ENCODE assay signal across 8 mouse cellular contexts in genomic region chr1:164247442-164247841, GRCm38 (mm10). TPM values are rescaled to one million over a fixed set of nuclear protein-coding genes. Genes with fewer than 3 reads are reported as not detected.
A peak's percentile ranks its signal among the peaks of the same experiment; 100 is the strongest.
DNase-seq lines count a peak whose midpoint lies in the region; ATAC-seq and TF ChIP-seq lines count a peak whose summit lies in the region.

No protein-coding gene starts in this region.

- peak; percentile 26 for DNase-seq in cerebellum, adult 9-10 months
- no peak for DNase-seq in cerebellum, postnatal 36 days
- no peak for DNase-seq in lung, postnatal 25 days (ENCODE audit: low spot score)
- no peak for DNase-seq in left cerebral cortex, postnatal 4 days
- DNase-seq in layer of hippocampus, postnatal 25 days (ENCODE audit: extremely low spot score in 1 of 2, low spot score in 1 of 2): no peak

- no peak for ATAC-seq in lung, embryonic 16.5 days (ENCODE audit: low read depth)
- no peak for ATAC-seq in limb, embryonic 12.5 days (ENCODE audit: insufficient number of reproducible peaks, insufficient read depth, low FRiP score, low TSS enrichment, low read depth)

- H3K4me3 ChIP-seq in lung, embryonic 16.5 days (ENCODE audit: low read length): peak overlapping the region; percentile 83; the same call in 1 of the 2 replicates
- no peak overlapping the region for H3K4me3 ChIP-seq in limb, embryonic 12.5 days (replicated peaks)
- 0 out of 2 replicates have a peak overlapping the region, but pooled peaks have one; percentile 44 for H3K4me3 ChIP-seq in small intestine, adult 2 months (ENCODE audit: low read depth, low read length)

- no peaks in the 10 kb centered on the region for H3K9me3 ChIP-seq in lung, embryonic 16.5 days (ENCODE audit: control insufficient read depth, low read length)
- H3K9me3 ChIP-seq in limb, embryonic 12.5 days: no peaks in the 10 kb centered on the region

- no peak for TF ChIP-seq POLR2A in small intestine, adult 2 months (IDR thresholded peaks at IDR 0.05; ENCODE audit: low read depth, low read length)

- no peaks in the 10 kb centered on the region for H3K27me3 ChIP-seq in lung, embryonic 16.5 days (ENCODE audit: control insufficient read depth, insufficient read depth, low read depth, low read length)
- 0 out of 2 replicates have a peak, but pooled peaks cover 10% of the 10 kb centered on the region for H3K27me3 ChIP-seq in limb, embryonic 12.5 days
- H3K27me3 ChIP-seq in small intestine, adult 2 months (ENCODE audit: control insufficient read depth, insufficient read depth, low read length): no peaks in the 10 kb centered on the region

- peaks cover 19% of the 10 kb centered on the region for H3K4me1 ChIP-seq in lung, embryonic 16.5 days (replicated peaks; ENCODE audit: control insufficient read depth, insufficient read depth, low read length)
- H3K4me1 ChIP-seq in limb, embryonic 12.5 days (replicated peaks): peaks cover 14% of the 10 kb centered on the region
- peaks cover 6% of the 10 kb centered on the region; the same call in 1 of the 2 replicates for H3K4me1 ChIP-seq in small intestine, adult 2 months (ENCODE audit: control insufficient read depth, insufficient read depth, insufficient read length, low read length)

- H3K27ac ChIP-seq in lung, embryonic 16.5 days (ENCODE audit: low read length): peak overlapping the region; percentile 93
- no peak overlapping the region for H3K27ac ChIP-seq in limb, embryonic 12.5 days
- peak overlapping the region; percentile 95; the same call in 1 of the 2 replicates for H3K27ac ChIP-seq in small intestine, adult 2 months (ENCODE audit: insufficient read depth, low read depth, low read length)

- H3K4me2 ChIP-seq in lung, embryonic 16.5 days (ENCODE audit: low read depth, low read length): peak overlapping the region; percentile 80
- H3K4me2 ChIP-seq in limb, embryonic 12.5 days: peak overlapping the region; percentile 53

- no peaks in the 10 kb centered on the region for H3K36me3 ChIP-seq in lung, embryonic 16.5 days (ENCODE audit: control insufficient read depth, insufficient read depth, low read length)
- H3K36me3 ChIP-seq in limb, embryonic 12.5 days: no peaks in the 10 kb centered on the region
- H3K36me3 ChIP-seq in small intestine, adult 2 months (ENCODE audit: control insufficient read depth, insufficient read depth, low read length): no peaks in the 10 kb centered on the region

- H3K9ac ChIP-seq in lung, embryonic 16.5 days (ENCODE audit: low read length): peak overlapping the region; percentile 86
- H3K9ac ChIP-seq in limb, embryonic 12.5 days (replicated peaks): no peak overlapping the region

- no peak for TF ChIP-seq CTCF in small intestine, adult 2 months (IDR thresholded peaks at IDR 0.05; ENCODE audit: extremely low read depth, insufficient read length, insufficient replicate concordance, low read depth, low read length)

- intact Hi-C loops in left cerebral cortex, postnatal 4 days (cut with DNase I): no loop called here

- WGBS in lung, embryonic 16.5 days: 41% methylated on average over 8 of the region's 8 CpGs
- WGBS in limb, embryonic 12.5 days: 40% methylated on average over 8 of the region's 8 CpGs
- 43% methylated on average over 8 of the region's 8 CpGs for WGBS in small intestine, adult 2 months

RNA-seq across cellular contexts. Expression of gene Slc19a2, which starts 1.4 kb away (rescaled TPM):
- polyA plus RNA-seq in lung, embryonic 16.5 days (2015; fragmentation: Nextera tagmentation; extraction: Ambion mirVana): 7.2 and 7.3 TPM in 2 replicates
- 9.7 and 10.1 TPM in 2 replicates for polyA plus RNA-seq in limb, embryonic 12.5 days (2016; fragmentation: Nextera tagmentation; extraction: Ambion mirVana)
- 7.2 and 7.4 TPM in 2 replicates for polyA plus RNA-seq in small intestine, adult 2 months (2012; rRNA removed)
- total RNA-seq in left cerebral cortex, postnatal 4 days (2021): 1 to 10 TPM; 8.9 to 9.1 TPM
- total RNA-seq in layer of hippocampus, postnatal 25 days (2021): 10 to 100 TPM in 1 of 2 experiments, 1 to 10 TPM in 1; 9.6 to 14.3 TPM

RNA-seq across cellular contexts. Expression of gene Ccdc181, which starts 27.9 kb away (rescaled TPM):
- 11.7 and 12.7 TPM in 2 replicates for polyA plus RNA-seq in lung, embryonic 16.5 days (2015; fragmentation: Nextera tagmentation; extraction: Ambion mirVana)
- polyA plus RNA-seq in limb, embryonic 12.5 days (2016; fragmentation: Nextera tagmentation; extraction: Ambion mirVana): 7.3 and 7.8 TPM in 2 replicates
- 0.51 and 1.4 TPM in 2 replicates for polyA plus RNA-seq in small intestine, adult 2 months (2012; rRNA removed)
- 10 to 100 TPM; 21.2 to 22.3 TPM for total RNA-seq in left cerebral cortex, postnatal 4 days (2021)
- total RNA-seq in layer of hippocampus, postnatal 25 days (2021): 10 to 100 TPM; 22.0 to 22.5 TPM

RNA-seq across cellular contexts. Expression of gene Nme7, which starts 56.5 kb away (rescaled TPM):
- polyA plus RNA-seq in lung, embryonic 16.5 days (2015; fragmentation: Nextera tagmentation; extraction: Ambion mirVana): 44.1 and 45.0 TPM in 2 replicates
- 41.3 and 42.3 TPM in 2 replicates for polyA plus RNA-seq in limb, embryonic 12.5 days (2016; fragmentation: Nextera tagmentation; extraction: Ambion mirVana)
- polyA plus RNA-seq in small intestine, adult 2 months (2012; rRNA removed): 1.6 and 1.9 TPM in 2 replicates
- total RNA-seq in left cerebral cortex, postnatal 4 days (2021): 10 to 100 TPM; 21.5 to 24.4 TPM
- 10 to 100 TPM; 24.6 to 25.8 TPM for total RNA-seq in layer of hippocampus, postnatal 25 days (2021)

RNA-seq across cellular contexts. Expression of gene Blzf1, which starts 59.8 kb away (rescaled TPM):
- polyA plus RNA-seq in lung, embryonic 16.5 days (2015; fragmentation: Nextera tagmentation; extraction: Ambion mirVana): 34.8 and 37.0 TPM in 2 replicates
- 24.7 and 27.5 TPM in 2 replicates for polyA plus RNA-seq in limb, embryonic 12.5 days (2016; fragmentation: Nextera tagmentation; extraction: Ambion mirVana)
- 0.86 and 1.1 TPM in 2 replicates for polyA plus RNA-seq in small intestine, adult 2 months (2012; rRNA removed)
- total RNA-seq in left cerebral cortex, postnatal 4 days (2021): 10 to 100 TPM; 19.8 to 24.3 TPM
- total RNA-seq in layer of hippocampus, postnatal 25 days (2021): 10 to 100 TPM; 26.0 to 26.9 TPM

Comparison
In these comparisons a context has a peak if more than half of its experiments do, and no peak if none do; other contexts are left out.
1. RNA of gene Nme7, which starts 56.5 kb away (polyA plus RNA-seq): 44.1 to 45.0 TPM in lung, embryonic 16.5 days and 41.3 to 42.3 TPM in limb, embryonic 12.5 days; 1.6 to 1.9 TPM in small intestine, adult 2 months; every median in the first group is over 10 times any median in the second.